Mouse (Mus musculus) olfactory bulb, adult 2 months (tissue): ENCODE data around the gene Ifnar2.

Experiments
- CTCF ChIP-seq: fragments of 200-500 bp; IDR thresholded peaks from 2 replicates; pipeline ENCODE4 v1.5.1; 2012; ENCODE audit warnings: low read depth, mild to moderate bottlenecking, low read length, moderate library complexity; ENCODE audit not compliant: insufficient read depth
- POLR2A ChIP-seq: fragments of 200-500 bp; IDR thresholded peaks from 2 replicates; pipeline ENCODE4 v1.6.1; 2012; ENCODE audit warnings: mild to moderate bottlenecking, low read depth, low read length, moderate library complexity; ENCODE audit not compliant: insufficient read depth

DNA sequence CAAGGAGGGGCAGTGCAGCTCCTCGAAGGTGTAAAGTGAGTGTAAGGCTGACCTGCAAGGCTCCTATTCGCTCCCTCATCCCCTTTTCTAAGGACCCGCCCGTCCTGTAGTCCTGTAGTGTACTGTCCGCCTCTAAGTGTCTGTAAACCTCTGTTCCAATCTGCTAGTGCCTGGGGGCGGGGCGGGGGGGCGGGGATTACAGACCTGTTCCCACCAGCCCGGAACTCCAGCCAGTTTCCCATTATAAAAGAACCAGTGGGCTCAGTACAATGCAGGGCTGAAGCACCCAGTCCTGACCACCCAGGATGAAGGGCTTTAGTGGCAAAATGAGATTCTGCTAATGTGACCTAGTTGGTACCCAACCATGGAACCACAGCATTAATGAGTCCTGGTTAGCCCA is 6.4 kb downstream of the Ifnar2 start:
- no peak for TF ChIP-seq CTCF
- TF ChIP-seq POLR2A = no peak
